Mouse (Mus musculus) hindbrain, embryonic 14.5 days (tissue): ENCODE results near the gene March1. TPM values are rescaled to one million over a fixed set of nuclear protein-coding genes. Genes with fewer than 3 reads are reported as not detected.

ENCODE experiments used
- ATAC-seq: fragments of 200-750 bp; cut with Nextera tagmentation; 2 replicates; pipeline ENCODE4 v1.8.0; 2017; ENCODE audit warnings: moderate number of reproducible peaks, mild to moderate bottlenecking, moderate TSS enrichment, moderate library complexity; ENCODE audit not compliant: low FRiP score
- DNase-seq: peaks from one replicate; pipeline ENCODE4 v3.0.0-alpha.2; 2015; ENCODE audit warnings: low spot score
- H3K27ac ChIP-seq: fragments of 300-500 bp; sonication (generic); 2 replicates; pipeline ENCODE4 v1.5.1; 2014; ENCODE audit warnings: mild to moderate bottlenecking, moderate library complexity
- H3K27me3 ChIP-seq: fragments of 300-500 bp; sonication (generic); 2 replicates; pipeline ENCODE4 v1.6.1; 2014; ENCODE audit warnings: mild to moderate bottlenecking, low read length, mixed read lengths; ENCODE audit not compliant: control insufficient read depth, insufficient read depth
- H3K36me3 ChIP-seq: fragments of 300-500 bp; sonication (generic); replicated peaks from 2 replicates; pipeline ENCODE4 v1.6.1; 2014; ENCODE audit not compliant: control insufficient read depth, insufficient read depth
- H3K4me1 ChIP-seq: fragments of 300-500 bp; sonication (generic); replicated peaks from 2 replicates; pipeline ENCODE4 v1.6.1; 2014; ENCODE audit warnings: antibody characterized with exemption, low read length, mixed read lengths; ENCODE audit not compliant: control insufficient read depth, insufficient read depth
- H3K4me2 ChIP-seq: fragments of 300-500 bp; sonication (generic); replicated peaks from 2 replicates; pipeline ENCODE4 v1.6.1; 2014; ENCODE audit warnings: mild to moderate bottlenecking, moderate library complexity
- H3K4me3 ChIP-seq: fragments of 300-500 bp; sonication (generic); replicated peaks from 2 replicates; pipeline ENCODE4 v1.5.1; 2014; ENCODE audit warnings: mild to moderate bottlenecking, low read length
- H3K9ac ChIP-seq: fragments of 300-500 bp; sonication (generic); 2 replicates; pipeline ENCODE4 v1.6.1; 2014
- H3K9me3 ChIP-seq: fragments of 300-500 bp; sonication (generic); 2 replicates; pipeline ENCODE4 v1.6.1; 2016; ENCODE audit warnings: low read length; ENCODE audit not compliant: control insufficient read depth
- WGBS: fragments of 180-500 bp; shearing (Covaris S2); extraction: QIAGEN DNeasy Blood & Tissue Kit; methylation state at CpG from one replicate; pipeline ENCODE4 v1.1.7; 2014; 5-methylcytosine and 5-hydroxymethylcytosine counted together
- polyA plus RNA-seq: library from polyadenylated mRNA; unstranded; fragments of >200 nt; fragmentation: Nextera tagmentation; extraction: Ambion mirVana; gene quantifications from 2 replicates; pipeline ENCODE4 v1.2.1, GENCODE M21; 2014

March1 gene
- polyA plus RNA-seq, 1 experiment from 2014 or later = 48.2 TPM

DNA sequence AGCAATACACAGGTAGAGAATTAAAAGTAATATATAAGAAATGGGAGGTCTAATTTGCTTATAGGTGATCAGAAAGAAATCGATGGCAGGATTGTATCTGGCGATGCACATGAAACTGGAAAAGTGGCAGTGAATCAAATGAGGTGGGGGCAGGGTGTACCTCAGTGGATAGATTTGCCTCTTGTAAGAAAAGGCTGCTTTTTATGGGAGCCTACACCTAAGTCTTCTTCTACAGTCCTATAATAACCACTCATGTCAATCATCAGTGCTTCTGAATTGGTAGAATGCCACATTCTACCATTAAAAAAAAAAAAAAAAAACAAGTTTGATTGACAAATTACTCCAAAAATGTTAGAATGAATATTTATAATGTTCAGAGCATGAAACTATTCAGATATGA, 567.5 kb downstream of the March1 start:
- H3K4me3 ChIP-seq = no peak overlapping the region
- H3K36me3 ChIP-seq = no peaks in the 10 kb centered on the region
- DNase-seq (no peak), ATAC-seq (no peak)
- 90% methylated on average over 2 of the region's 2 CpGs for WGBS
- no peaks in the 10 kb centered on the region for H3K9me3 ChIP-seq
- no peak overlapping the region for H3K27ac ChIP-seq
- no peak overlapping the region for H3K9ac ChIP-seq
- peaks cover 5% of the 10 kb centered on the region; the same call in 1 of the 2 replicates for H3K4me1 ChIP-seq
- no peak overlapping the region for H3K4me2 ChIP-seq
- H3K27me3 ChIP-seq = no peaks in the 10 kb centered on the region

DNA sequence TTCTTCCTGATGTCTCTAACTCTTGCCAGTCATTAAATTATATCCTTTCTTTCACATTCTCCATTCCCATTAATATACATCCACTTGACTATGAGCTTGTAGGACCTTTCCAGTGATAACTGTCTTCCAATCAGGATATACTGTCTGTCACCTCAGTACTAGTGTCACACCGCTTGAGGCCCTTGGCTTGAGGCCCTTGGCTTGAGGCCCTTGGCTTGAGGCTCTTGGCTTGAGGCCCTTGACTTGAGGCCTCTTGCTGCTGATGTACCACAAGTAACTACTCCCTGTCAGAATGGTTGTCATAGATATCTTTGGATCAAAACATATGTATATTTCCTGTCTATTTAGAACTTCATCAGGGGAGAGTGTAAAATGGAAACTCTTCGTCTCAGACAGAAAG, 576.7 kb downstream of the March1 start:
- Histone ChIP-seq H3K9me3 (no peaks in the 10 kb centered on the region), H3K27me3 (no peaks in the 10 kb centered on the region), H3K4me3 (no peak overlapping the region), H3K36me3 (no peaks in the 10 kb centered on the region), H3K27ac (no peak overlapping the region), H3K4me1 (no peaks in the 10 kb centered on the region), H3K9ac (no peak overlapping the region), H3K4me2 (no peak overlapping the region)
- ATAC-seq (no peak), DNase-seq (no peak)
- 92% methylated on average over 2 of the region's 2 CpGs for WGBS

DNA sequence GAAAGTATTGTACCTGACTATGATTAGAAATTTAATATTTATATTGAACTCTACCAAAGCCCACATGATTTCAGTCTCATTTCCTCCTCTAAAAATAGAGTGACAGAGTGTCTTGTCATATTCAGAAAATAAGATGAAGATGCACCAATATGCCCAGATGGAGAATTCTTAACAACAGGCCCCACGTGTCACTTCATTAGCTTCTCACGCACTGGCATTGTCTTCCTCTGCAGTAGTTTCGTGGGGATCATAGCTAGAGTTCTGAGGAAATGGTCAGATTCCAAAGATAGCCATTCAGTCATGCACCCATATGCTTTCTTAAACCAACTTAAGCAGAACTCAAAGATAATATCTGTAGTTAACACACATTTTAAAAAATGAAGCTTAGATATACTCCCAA, 582.5 kb downstream of the March1 start:
- 83% methylated on average over 3 of the region's 3 CpGs for WGBS
- Histone ChIP-seq H3K4me2 (no peak overlapping the region), H3K9ac (no peak overlapping the region), H3K27ac (no peak overlapping the region), H3K27me3 (no peaks in the 10 kb centered on the region), H3K4me1 (no peaks in the 10 kb centered on the region), H3K9me3 (no peaks in the 10 kb centered on the region), H3K36me3 (no peaks in the 10 kb centered on the region), H3K4me3 (no peak overlapping the region)
- no peak for DNase-seq
- ATAC-seq = no peak

DNA sequence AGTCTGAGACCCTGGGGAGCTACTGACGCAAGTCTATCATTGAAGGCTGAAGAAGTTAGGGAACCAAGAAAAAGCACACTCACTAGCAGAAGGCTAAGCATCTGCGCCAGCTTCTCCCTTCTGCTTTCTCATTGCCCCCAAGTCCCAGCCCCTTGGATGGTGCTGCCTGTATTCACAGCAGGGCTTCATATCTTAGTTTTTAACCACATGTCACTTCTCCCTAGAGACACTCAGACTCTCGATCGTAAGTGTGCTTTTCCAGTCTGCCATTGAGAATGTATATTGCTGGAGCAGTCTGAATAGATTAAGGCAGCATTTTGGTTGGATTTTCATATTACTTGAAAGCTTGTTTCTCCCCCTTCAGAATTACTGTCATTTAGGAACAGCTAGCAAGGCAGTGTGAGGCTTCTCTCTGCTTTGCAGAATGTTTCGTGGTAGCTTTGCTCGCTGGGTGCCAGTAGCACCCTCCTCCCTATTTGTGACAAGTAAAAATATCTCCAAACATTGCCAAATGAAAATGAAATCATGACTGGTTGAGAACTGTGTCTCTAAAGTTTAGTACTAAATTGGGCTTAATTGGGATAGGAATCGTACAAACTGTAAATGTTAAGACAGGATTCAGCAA, 586.2 kb downstream of the March1 start:
- no peaks in the 10 kb centered on the region for H3K4me1 ChIP-seq
- H3K4me3 ChIP-seq = no peak overlapping the region
- H3K27ac ChIP-seq = no peak overlapping the region
- H3K9ac ChIP-seq = no peak overlapping the region
- no peak overlapping the region for H3K4me2 ChIP-seq
- ATAC-seq = no peak
- no peaks in the 10 kb centered on the region for H3K9me3 ChIP-seq
- no peaks in the 10 kb centered on the region for H3K36me3 ChIP-seq
- no peaks in the 10 kb centered on the region for H3K27me3 ChIP-seq
- DNase-seq = no peak
- 87% methylated on average over 7 of the region's 7 CpGs for WGBS

DNA sequence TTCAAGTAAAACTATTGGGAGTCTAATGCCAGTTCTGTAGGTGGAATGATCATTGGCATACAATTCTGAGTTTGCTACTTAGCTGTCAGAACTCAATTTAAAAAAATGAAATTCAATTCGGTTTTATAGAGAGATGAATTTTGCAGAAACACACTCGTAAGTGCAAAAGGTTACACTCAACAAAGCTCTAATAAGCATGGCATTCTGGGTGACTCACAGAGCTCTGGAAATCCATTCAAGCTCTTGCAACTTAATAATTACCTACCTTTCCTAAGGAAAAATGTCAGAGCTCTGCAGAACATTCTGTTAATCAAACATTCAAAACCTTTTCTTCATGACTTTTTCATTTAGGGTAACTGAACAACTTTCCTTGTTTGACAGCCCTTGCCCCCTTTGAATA, 591.9 kb downstream of the March1 start:
- H3K27me3 ChIP-seq = no peaks in the 10 kb centered on the region
- H3K9me3 ChIP-seq = no peaks in the 10 kb centered on the region
- ATAC-seq = no peak
- no peaks in the 10 kb centered on the region for H3K4me1 ChIP-seq
- no peak overlapping the region for H3K27ac ChIP-seq
- no peak overlapping the region for H3K4me3 ChIP-seq
- no peak for DNase-seq
- no peaks in the 10 kb centered on the region for H3K36me3 ChIP-seq
- H3K9ac ChIP-seq = no peak overlapping the region
- H3K4me2 ChIP-seq = no peak overlapping the region
- 66% methylated on average over 2 of the region's 2 CpGs for WGBS

DNA sequence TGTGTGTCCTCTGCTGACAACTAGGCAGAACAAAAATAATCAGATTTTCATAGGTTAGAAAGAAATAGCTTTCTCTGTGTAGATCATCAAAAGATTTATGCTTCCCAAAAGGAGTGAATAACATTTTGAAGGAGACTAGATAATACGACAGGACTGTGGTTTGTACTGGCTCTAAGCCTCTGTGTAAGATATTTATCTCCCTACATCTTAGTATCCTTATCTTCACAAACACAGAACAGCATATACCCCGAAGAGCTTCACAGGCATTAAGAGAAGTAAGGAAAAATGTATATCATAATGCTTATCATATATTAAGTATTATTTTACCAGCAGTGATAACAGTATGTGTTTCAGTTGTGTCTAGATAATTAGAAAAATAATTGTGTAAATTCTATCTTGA, 592.6 kb downstream of the March1 start:
- WGBS = 89% methylated on average over 2 of the region's 2 CpGs
- ATAC-seq = no peak

DNA sequence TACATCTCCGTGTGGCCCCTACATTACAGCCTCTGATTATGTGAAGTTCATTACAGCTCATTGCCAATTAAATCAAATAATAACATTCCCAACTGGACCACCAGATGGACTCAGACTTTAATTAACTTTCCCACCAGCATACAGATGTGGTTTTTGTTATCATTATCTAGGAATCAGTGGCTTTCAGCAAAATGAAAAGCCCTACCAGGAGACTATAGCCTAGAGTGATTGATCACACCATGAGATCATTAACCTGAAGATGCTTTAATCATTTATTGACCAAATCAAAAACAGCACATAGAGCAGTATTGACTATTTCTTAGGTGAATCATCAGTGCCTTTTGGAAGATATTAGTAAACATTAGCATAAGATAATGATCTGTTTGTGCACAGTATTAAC, 602.3 kb downstream of the March1 start:
- Histone ChIP-seq H3K4me2 (no peak overlapping the region), H3K4me1 (no peaks in the 10 kb centered on the region), H3K9me3 (no peaks in the 10 kb centered on the region), H3K9ac (no peak overlapping the region), H3K27ac (no peak overlapping the region), H3K36me3 (no peaks in the 10 kb centered on the region), H3K4me3 (no peak overlapping the region), H3K27me3 (no peaks in the 10 kb centered on the region)
- WGBS = 58% methylated on average over 1 of the region's 1 CpGs
- no peak for DNase-seq
- peak; percentile 34; the same call in 1 of the 2 replicates for ATAC-seq

More for the DNA sequence above, 592.6 kb downstream of the March1 start:
- Histone ChIP-seq H3K36me3 (no peaks in the 10 kb centered on the region), H3K27me3 (no peaks in the 10 kb centered on the region), H3K4me3 (no peak overlapping the region), H3K27ac (no peak overlapping the region), H3K9me3 (no peaks in the 10 kb centered on the region), H3K4me2 (no peak overlapping the region), H3K4me1 (no peaks in the 10 kb centered on the region), H3K9ac (no peak overlapping the region)
- no peak for DNase-seq

DNA sequence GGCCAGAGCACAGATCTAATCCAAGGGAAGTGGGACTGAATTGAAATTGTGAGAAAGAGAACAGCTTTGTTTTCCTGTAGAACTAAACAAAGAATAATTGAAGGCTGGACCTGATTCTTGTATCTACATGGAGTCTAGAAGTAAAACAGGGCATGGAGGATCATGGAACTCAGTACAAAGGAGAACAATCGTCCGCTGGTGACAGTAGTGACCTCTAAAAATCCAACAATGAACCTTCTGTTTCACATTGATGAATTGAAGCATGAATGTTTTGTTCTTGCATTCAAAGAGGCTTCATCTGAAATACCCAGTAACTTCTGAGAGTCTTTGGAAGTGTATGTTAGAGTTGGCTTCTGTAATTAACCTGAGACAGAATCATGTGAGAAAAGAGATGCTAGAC, 612.2 kb downstream of the March1 start:
- no peak overlapping the region for H3K4me2 ChIP-seq
- no peaks in the 10 kb centered on the region for H3K4me1 ChIP-seq
- H3K9me3 ChIP-seq = no peaks in the 10 kb centered on the region
- ATAC-seq (no peak), DNase-seq (no peak)
- WGBS = 63% methylated on average over 2 of the region's 2 CpGs
- H3K9ac ChIP-seq = no peak overlapping the region
- no peaks in the 10 kb centered on the region for H3K27me3 ChIP-seq
- H3K27ac ChIP-seq = no peak overlapping the region
- H3K4me3 ChIP-seq = no peak overlapping the region
- H3K36me3 ChIP-seq = no peaks in the 10 kb centered on the region

DNA sequence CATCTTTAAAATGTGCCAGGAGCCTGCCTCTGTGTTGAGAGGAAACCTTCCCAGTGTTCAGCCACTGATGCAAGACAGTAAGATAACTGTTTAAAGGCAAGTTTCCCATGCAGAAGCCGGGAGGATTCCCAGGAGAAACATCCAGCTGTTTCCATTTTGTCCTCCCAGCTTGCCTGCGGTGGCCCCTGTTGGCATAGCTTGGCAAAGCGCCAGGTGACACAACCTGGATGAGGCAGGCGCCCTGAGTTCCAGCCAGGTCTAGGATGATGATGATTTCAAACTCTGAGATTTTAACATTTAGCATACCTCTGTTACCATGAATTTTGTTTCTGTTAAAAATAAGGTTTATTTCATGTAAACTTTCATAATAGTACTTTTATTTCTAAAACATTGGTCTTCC, 651.8 kb downstream of the March1 start:
- H3K9me3 ChIP-seq = no peaks in the 10 kb centered on the region

DNA sequence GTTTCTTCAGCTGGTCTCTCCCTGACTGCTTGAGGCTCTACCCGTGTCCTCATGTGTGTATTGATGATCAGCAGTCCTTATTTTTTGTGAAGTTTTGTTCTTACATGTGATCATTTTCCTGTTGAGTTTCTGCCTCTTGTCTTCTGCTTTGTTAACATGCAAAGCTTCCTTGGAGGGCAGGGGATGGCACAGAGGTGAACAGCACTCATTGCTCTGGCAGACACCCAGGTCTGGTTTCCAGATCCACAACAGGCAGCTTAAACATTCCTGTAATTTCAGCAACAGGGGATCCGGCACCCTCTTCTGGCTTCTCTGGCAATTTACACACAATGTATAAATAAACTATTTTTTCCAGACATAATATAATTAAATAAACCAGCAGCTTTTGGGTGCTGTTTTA, 652.4 kb downstream of the March1 start:
- Histone ChIP-seq H3K4me2 (no peak overlapping the region), H3K27me3 (no peaks in the 10 kb centered on the region), H3K36me3 (no peaks in the 10 kb centered on the region), H3K27ac (no peak overlapping the region), H3K9me3 (no peaks in the 10 kb centered on the region), H3K4me3 (no peak overlapping the region), H3K9ac (no peak overlapping the region), H3K4me1 (no peaks in the 10 kb centered on the region)
- WGBS = 92% methylated on average over 2 of the region's 2 CpGs
- no peak for DNase-seq
- ATAC-seq = no peak

More for the DNA sequence above, 651.8 kb downstream of the March1 start:
- H3K4me3 ChIP-seq = no peak overlapping the region
- H3K27ac ChIP-seq = no peak overlapping the region
- H3K4me1 ChIP-seq = no peaks in the 10 kb centered on the region
- H3K27me3 ChIP-seq = no peaks in the 10 kb centered on the region
- H3K9ac ChIP-seq = no peak overlapping the region
- ATAC-seq (no peak), DNase-seq (no peak)
- no peak overlapping the region for H3K4me2 ChIP-seq
- H3K36me3 ChIP-seq = no peaks in the 10 kb centered on the region
- 56% methylated on average over 4 of the region's 4 CpGs for WGBS
